Mouse (Mus musculus) forebrain, embryonic 15.5 days (tissue): ENCODE data around the gene Serpind1. TPM values are rescaled to one million over a fixed set of nuclear protein-coding genes. Genes with fewer than 3 reads are reported as not detected.

Experiments used
- ATAC-seq: fragments of 200-750 bp; cut with Nextera tagmentation; replicated peaks from 2 replicates; pipeline ENCODE4 v1.8.0; 2017; ENCODE audit warnings: mild to moderate bottlenecking, moderate TSS enrichment, moderate library complexity
- H3K27ac ChIP-seq: fragments of 300-500 bp; sonication (generic); replicated peaks from 2 replicates; pipeline ENCODE4 v1.5.1; 2015; ENCODE audit warnings: mild to moderate bottlenecking, inconsistent platforms
- H3K27me3 ChIP-seq: fragments of 300-500 bp; sonication (generic); 2 replicates; pipeline ENCODE4 v1.6.1; 2015; ENCODE audit warnings: inconsistent platforms
- H3K36me3 ChIP-seq: fragments of 300-500 bp; sonication (generic); 2 replicates; pipeline ENCODE4 v1.6.1; 2015; ENCODE audit warnings: mild to moderate bottlenecking, inconsistent platforms
- H3K4me1 ChIP-seq: fragments of 300-500 bp; sonication (generic); 2 replicates; pipeline ENCODE4 v1.6.1; 2015; ENCODE audit warnings: inconsistent platforms
- H3K4me2 ChIP-seq: fragments of 300-500 bp; sonication (generic); replicated peaks from 2 replicates; pipeline ENCODE4 v1.6.1; 2015; ENCODE audit warnings: mild to moderate bottlenecking, inconsistent platforms
- H3K4me3 ChIP-seq: fragments of 300-500 bp; sonication (generic); 2 replicates; pipeline ENCODE4 v1.5.1; 2015; ENCODE audit warnings: mild to moderate bottlenecking, inconsistent platforms
- H3K9ac ChIP-seq: fragments of 300-500 bp; sonication (generic); replicated peaks from 2 replicates; pipeline ENCODE4 v1.6.1; 2015; ENCODE audit warnings: mild to moderate bottlenecking, inconsistent platforms
- H3K9me3 ChIP-seq: fragments of 300-500 bp; sonication (generic); 2 replicates; pipeline ENCODE4 v1.6.1; 2016; ENCODE audit warnings: inconsistent platforms
- WGBS: fragments of 180-500 bp; shearing (Covaris S2); methylation state at CpG from one replicate; pipeline ENCODE4 v1.1.7; 2015; ENCODE audit warnings: mixed read lengths; 5-methylcytosine and 5-hydroxymethylcytosine counted together
- polyA plus RNA-seq: library from polyadenylated mRNA; unstranded; fragments of >200 nt; fragmentation: Nextera tagmentation; extraction: Ambion mirVana; gene quantifications from 2 replicates; pipeline ENCODE4 v1.2.1, GENCODE M21; 2015

The Serpind1 gene
- polyA plus RNA-seq: 1.0 and 1.8 TPM in 2 replicates

GRCm38 (mm10) chr16:17331116-17331515, at the start of gene Serpind1:
TSS of gene Serpind1 (plus strand) at chr16:17331371.
- peaks cover 8% of the 10 kb centered on the region for H3K36me3 ChIP-seq
- no peaks in the 10 kb centered on the region for H3K27me3 ChIP-seq
- no peak within 1 kb of the TSS for H3K4me3 ChIP-seq
- H3K4me2 ChIP-seq: no peak within 1 kb of the TSS
- H3K9ac ChIP-seq: no peak within 1 kb of the TSS
- 76% methylated on average over 2 of the region's 2 CpGs for WGBS
- ATAC-seq: no peak
- H3K4me1 ChIP-seq: no peaks in the 10 kb centered on the region
- no peaks in the 10 kb centered on the region for H3K9me3 ChIP-seq
- H3K27ac ChIP-seq: no peak within 1 kb of the TSS

GRCm38 (mm10) chr16:17283151-17283550, 48.0 kb upstream of the Serpind1 start:
- H3K27ac ChIP-seq: no peak overlapping the region
- H3K9ac ChIP-seq: no peak overlapping the region
- no peak overlapping the region for H3K4me3 ChIP-seq
- WGBS: 72% methylated on average over 6 of the region's 6 CpGs
- ATAC-seq: no peak
- H3K36me3 ChIP-seq: peaks cover 76% of the 10 kb centered on the region
- no peaks in the 10 kb centered on the region for H3K9me3 ChIP-seq
- no peak overlapping the region for H3K4me2 ChIP-seq
- H3K27me3 ChIP-seq: peaks cover 8% of the 10 kb centered on the region; the same call in 1 of the 2 replicates
- peaks cover 2% of the 10 kb centered on the region for H3K4me1 ChIP-seq

DNA sequence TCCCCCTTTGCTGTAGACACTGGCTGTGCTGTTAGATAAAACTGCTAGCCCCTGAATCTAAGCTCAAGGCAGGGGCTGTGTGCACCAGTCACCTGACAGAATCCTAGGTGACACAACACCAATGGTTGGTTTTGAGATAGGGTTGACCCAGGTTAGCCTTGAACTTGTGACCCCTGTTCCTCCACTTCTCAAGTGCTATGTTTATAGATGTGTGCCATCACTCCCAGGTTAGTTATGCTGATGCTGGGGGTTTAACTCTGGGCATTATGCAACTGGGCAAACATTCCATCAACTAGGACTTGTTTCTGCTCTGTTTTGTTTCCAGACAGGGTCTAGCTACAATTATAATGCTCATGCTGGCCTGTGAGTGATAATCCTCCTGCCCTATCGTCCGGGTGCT, 44.1 kb upstream of the Serpind1 start:
- H3K4me2 ChIP-seq: no peak overlapping the region
- peaks cover 75% of the 10 kb centered on the region for H3K36me3 ChIP-seq
- no peaks in the 10 kb centered on the region for H3K27me3 ChIP-seq
- no peaks in the 10 kb centered on the region for H3K9me3 ChIP-seq
- H3K4me1 ChIP-seq: no peaks in the 10 kb centered on the region
- H3K9ac ChIP-seq: no peak overlapping the region
- ATAC-seq: no peak
- H3K4me3 ChIP-seq: no peak overlapping the region
- H3K27ac ChIP-seq: no peak overlapping the region
- 92% methylated on average over 2 of the region's 2 CpGs for WGBS

- no peak overlapping the region for H3K27ac ChIP-seq
- no peaks in the 10 kb centered on the region for H3K9me3 ChIP-seq
- WGBS: 94% methylated on average over 2 of the region's 2 CpGs
- H3K4me1 ChIP-seq: no peaks in the 10 kb centered on the region
- H3K4me2 ChIP-seq: no peak overlapping the region
- no peaks in the 10 kb centered on the region for H3K27me3 ChIP-seq
- no peak overlapping the region for H3K4me3 ChIP-seq
- H3K36me3 ChIP-seq: peaks cover 71% of the 10 kb centered on the region
- no peak overlapping the region for H3K9ac ChIP-seq
- ATAC-seq: no peak
Measured at GRCm38 (mm10) chr16:17291016-17291415, 40.2 kb upstream of the Serpind1 start.

- Histone ChIP-seq H3K4me2 (no peak overlapping the region), H3K9me3 (no peaks in the 10 kb centered on the region), H3K9ac (no peak overlapping the region), H3K36me3 (peaks cover 73% of the 10 kb centered on the region), H3K27ac (no peak overlapping the region), H3K4me1 (no peaks in the 10 kb centered on the region), H3K27me3 (no peaks in the 10 kb centered on the region), H3K4me3 (no peak overlapping the region)
- ATAC-seq: no peak
- WGBS: 3% methylated on average over 2 of the region's 2 CpGs
Measured at GRCm38 (mm10) chr16:17292751-17293150, 38.4 kb upstream of the Serpind1 start.

DNA sequence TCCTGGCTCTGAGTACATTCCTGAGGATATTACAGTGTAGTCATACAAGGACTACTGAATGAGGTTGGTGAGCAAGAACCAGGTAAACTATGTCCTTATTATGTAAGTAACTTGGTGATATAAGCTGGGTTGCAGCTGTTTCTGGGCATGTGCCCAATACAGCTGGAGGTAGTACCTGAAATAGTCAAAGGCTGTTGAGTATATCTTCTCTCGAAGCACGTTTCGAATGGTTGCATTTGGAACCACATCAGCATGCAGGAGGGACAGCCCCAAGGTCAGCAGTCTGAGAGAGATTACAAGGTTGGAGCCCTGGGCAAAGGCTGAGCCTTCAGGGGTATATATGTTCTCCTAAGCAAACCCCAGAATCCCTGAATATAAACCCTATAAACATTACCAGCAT, 30.4 kb upstream of the Serpind1 start:
- Histone ChIP-seq H3K9me3 (no peaks in the 10 kb centered on the region), H3K4me2 (no peak overlapping the region), H3K4me3 (no peak overlapping the region), H3K27ac (no peak overlapping the region), H3K27me3 (no peaks in the 10 kb centered on the region), H3K36me3 (peaks cover 88% of the 10 kb centered on the region), H3K9ac (no peak overlapping the region), H3K4me1 (no peaks in the 10 kb centered on the region)
- 100% methylated on average over 3 of the region's 3 CpGs for whole genome bisulfite sequencing
- no peak for ATAC-seq

DNA sequence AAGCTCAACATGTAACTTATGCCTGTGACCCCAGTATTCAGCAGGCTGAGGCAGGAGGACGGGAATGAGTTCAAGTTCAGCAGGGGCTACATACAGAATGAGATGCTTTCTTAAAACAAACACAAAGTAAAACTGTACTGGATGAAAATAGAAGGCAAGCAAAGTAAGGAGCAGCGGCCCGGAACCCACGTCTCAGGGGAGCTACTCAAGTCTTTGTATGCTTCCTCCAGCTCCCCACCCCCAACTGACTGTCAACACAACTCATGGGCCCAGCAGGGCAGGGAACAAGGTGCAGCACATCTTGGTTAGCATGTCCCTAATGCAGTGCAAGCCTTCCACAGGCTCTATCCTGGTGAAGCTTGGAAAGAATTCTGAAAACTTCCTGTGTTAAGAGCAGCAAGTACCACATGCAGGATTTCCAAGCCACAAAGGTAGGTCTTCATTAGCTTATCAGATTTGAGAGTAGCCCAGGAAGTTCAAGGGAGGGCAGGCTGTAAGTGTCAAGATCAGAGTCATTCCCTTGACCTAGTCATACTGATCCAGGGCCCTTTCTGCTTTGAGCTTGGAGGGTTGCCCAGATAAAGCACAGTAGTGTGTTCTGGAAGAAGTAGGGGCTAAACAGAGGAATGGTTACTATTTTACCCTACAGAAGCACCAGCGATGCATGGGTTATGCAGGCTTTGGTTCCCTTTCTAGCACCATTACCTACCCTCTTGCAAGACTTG, 27.5 kb upstream of the Serpind1 start:
- no peaks in the 10 kb centered on the region for H3K27me3 ChIP-seq
- ATAC-seq: no peak
- no peak overlapping the region for H3K27ac ChIP-seq
- H3K4me1 ChIP-seq: no peaks in the 10 kb centered on the region
- no peaks in the 10 kb centered on the region for H3K9me3 ChIP-seq
- WGBS: 84% methylated on average over 5 of the region's 5 CpGs
- no peak overlapping the region for H3K4me2 ChIP-seq
- no peak overlapping the region for H3K4me3 ChIP-seq
- H3K9ac ChIP-seq: no peak overlapping the region
- peaks cover 83% of the 10 kb centered on the region for H3K36me3 ChIP-seq

GRCm38 (mm10) chr16:17307461-17307860, 23.7 kb upstream of the Serpind1 start:
- no peaks in the 10 kb centered on the region for H3K4me1 ChIP-seq
- H3K4me3 ChIP-seq: no peak overlapping the region
- H3K9ac ChIP-seq: no peak overlapping the region
- no peak for ATAC-seq
- no peaks in the 10 kb centered on the region for H3K27me3 ChIP-seq
- no peak overlapping the region for H3K4me2 ChIP-seq
- H3K9me3 ChIP-seq: no peaks in the 10 kb centered on the region
- WGBS: 92% methylated on average over 5 of the region's 5 CpGs
- no peak overlapping the region for H3K27ac ChIP-seq
- peaks cover 81% of the 10 kb centered on the region for H3K36me3 ChIP-seq

DNA sequence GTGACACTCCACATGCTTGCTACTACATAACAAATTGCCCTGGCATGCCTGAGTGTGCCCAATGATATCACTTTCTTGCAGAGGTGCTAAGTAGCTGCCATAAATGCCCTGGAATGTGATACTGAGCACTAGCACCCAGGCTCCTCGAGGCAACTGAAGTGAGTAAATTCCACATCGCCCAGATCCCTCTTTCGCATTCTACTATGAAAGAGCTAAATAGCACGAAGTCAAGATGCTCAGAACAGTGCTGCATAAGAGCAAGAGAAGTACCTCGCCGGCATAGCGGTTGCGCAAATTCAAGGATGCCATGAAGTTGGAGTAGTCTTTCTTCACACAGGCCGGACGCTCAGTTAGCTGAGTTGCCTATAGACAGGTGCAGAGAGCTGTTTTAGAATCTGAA, 22.1 kb upstream of the Serpind1 start:
- Histone ChIP-seq H3K9ac (no peak overlapping the region), H3K36me3 (peaks cover 83% of the 10 kb centered on the region), H3K4me2 (no peak overlapping the region), H3K27me3 (no peaks in the 10 kb centered on the region), H3K4me3 (no peak overlapping the region), H3K27ac (no peak overlapping the region), H3K9me3 (no peaks in the 10 kb centered on the region), H3K4me1 (no peaks in the 10 kb centered on the region)
- no peak for ATAC-seq
- WGBS: 94% methylated on average over 10 of the region's 10 CpGs

DNA sequence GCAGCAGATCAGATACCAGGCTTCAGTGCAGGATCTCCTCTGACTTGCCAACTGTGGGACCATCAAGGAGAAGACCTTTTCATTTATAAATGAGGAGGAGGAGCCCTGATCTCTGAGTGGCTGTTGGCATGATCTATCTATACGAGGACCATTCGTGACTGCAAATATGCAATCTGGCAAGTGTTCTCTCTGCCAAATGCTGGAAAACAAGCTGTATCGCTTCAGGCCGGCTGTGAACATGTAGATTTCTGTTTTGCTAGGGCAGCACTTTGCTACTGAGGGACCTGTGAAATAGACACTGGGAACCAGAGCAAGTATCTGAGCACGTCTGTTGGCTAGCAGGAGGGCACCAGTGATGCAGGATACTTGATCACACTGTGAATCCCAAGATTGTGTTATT, 18.6 kb upstream of the Serpind1 start:
- Histone ChIP-seq H3K9me3 (no peaks in the 10 kb centered on the region), H3K27ac (no peak overlapping the region), H3K27me3 (no peaks in the 10 kb centered on the region), H3K4me2 (no peak overlapping the region), H3K4me3 (no peak overlapping the region), H3K9ac (no peak overlapping the region), H3K36me3 (peaks cover 90% of the 10 kb centered on the region), H3K4me1 (no peaks in the 10 kb centered on the region)
- no peak for ATAC-seq
- 80% methylated on average over 5 of the region's 5 CpGs for WGBS

GRCm38 (mm10) chr16:17316554-17316953, 14.6 kb upstream of the Serpind1 start:
- no peak overlapping the region for H3K4me2 ChIP-seq
- no peaks in the 10 kb centered on the region for H3K9me3 ChIP-seq
- no peak overlapping the region for H3K27ac ChIP-seq
- no peak overlapping the region for H3K9ac ChIP-seq
- H3K4me1 ChIP-seq: no peaks in the 10 kb centered on the region
- WGBS: 95% methylated on average over 7 of the region's 7 CpGs
- H3K4me3 ChIP-seq: no peak overlapping the region
- H3K36me3 ChIP-seq: peaks cover 79% of the 10 kb centered on the region
- no peaks in the 10 kb centered on the region for H3K27me3 ChIP-seq
- ATAC-seq: no peak

DNA sequence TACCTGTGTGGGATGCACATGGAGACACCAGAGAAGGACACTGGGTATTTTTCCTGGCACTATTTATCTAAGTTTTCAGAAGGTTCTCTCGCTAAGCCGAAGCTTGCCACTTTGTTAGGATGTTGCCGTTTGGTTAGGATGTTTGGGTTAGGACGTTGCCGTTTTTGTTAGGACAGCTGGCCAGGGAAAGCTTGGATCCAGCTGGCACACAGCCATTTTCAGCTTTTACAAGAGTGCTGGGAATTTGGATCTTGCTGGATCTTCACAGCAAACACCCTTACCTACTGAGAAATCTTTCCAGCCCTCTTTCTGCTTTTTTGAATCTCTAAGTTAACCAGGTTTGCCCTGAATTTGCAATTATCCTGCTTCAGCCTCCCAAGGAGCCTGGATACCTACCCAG, 9.7 kb upstream of the Serpind1 start:
- 62% methylated on average over 5 of the region's 5 CpGs for WGBS
- H3K4me1 ChIP-seq: no peaks in the 10 kb centered on the region
- H3K9me3 ChIP-seq: no peaks in the 10 kb centered on the region
- H3K27me3 ChIP-seq: no peaks in the 10 kb centered on the region
- no peak overlapping the region for H3K4me2 ChIP-seq
- no peak for ATAC-seq
- H3K36me3 ChIP-seq: peaks cover 69% of the 10 kb centered on the region
- H3K4me3 ChIP-seq: no peak overlapping the region
- H3K9ac ChIP-seq: no peak overlapping the region
- H3K27ac ChIP-seq: no peak overlapping the region

GRCm38 (mm10) chr16:17324745-17325144, 6.4 kb upstream of the Serpind1 start:
- no peak for ATAC-seq
- no peaks in the 10 kb centered on the region for H3K27me3 ChIP-seq
- H3K36me3 ChIP-seq: peaks cover 44% of the 10 kb centered on the region
- H3K9ac ChIP-seq: no peak overlapping the region
- H3K4me1 ChIP-seq: no peaks in the 10 kb centered on the region
- no peak overlapping the region for H3K27ac ChIP-seq
- H3K4me3 ChIP-seq: no peak overlapping the region
- no peak overlapping the region for H3K4me2 ChIP-seq
- no peaks in the 10 kb centered on the region for H3K9me3 ChIP-seq
- WGBS: 91% methylated on average over 5 of the region's 5 CpGs
